Mouse (Mus musculus) stomach, embryonic 16.5 days (tissue): ENCODE data around the gene Zbtb8a. TPM values are rescaled to one million over a fixed set of nuclear protein-coding genes. Genes with fewer than 3 reads are reported as not detected.
A peak's percentile ranks its signal among the peaks of the same experiment; 100 is the strongest.

Source experiments
- ATAC-seq: fragments of 200-750 bp; cut with Nextera tagmentation; 2 replicates; pipeline ENCODE4 v1.8.0; 2017; ENCODE audit warnings: moderate number of reproducible peaks, moderate TSS enrichment; ENCODE audit not compliant: insufficient read depth, low FRiP score
- H3K27ac ChIP-seq: fragments of 300-500 bp; sonication (generic); 2 replicates; pipeline ENCODE4 v1.5.1; 2014; ENCODE audit warnings: low read length
- H3K27me3 ChIP-seq: fragments of 300-500 bp; sonication (generic); 2 replicates; pipeline ENCODE4 v1.6.1; 2014; ENCODE audit warnings: low read length, control low read depth, mixed read lengths; ENCODE audit not compliant: control insufficient read depth, insufficient read depth
- H3K36me3 ChIP-seq: fragments of 300-500 bp; sonication (generic); 2 replicates; pipeline ENCODE4 v1.6.1; 2014; ENCODE audit warnings: low read length; ENCODE audit not compliant: control insufficient read depth, insufficient read depth
- H3K4me1 ChIP-seq: fragments of 300-500 bp; sonication (generic); 2 replicates; pipeline ENCODE4 v1.6.1; 2014; ENCODE audit warnings: low read length, control low read depth, mixed read lengths; ENCODE audit not compliant: control insufficient read depth, insufficient read depth
- H3K4me2 ChIP-seq: fragments of 300-500 bp; sonication (generic); 2 replicates; pipeline ENCODE4 v1.6.1; 2014; ENCODE audit warnings: low read depth, low read length, mixed read lengths
- H3K4me3 ChIP-seq: fragments of 300-500 bp; sonication (generic); replicated peaks from 2 replicates; pipeline ENCODE4 v1.5.1; 2014; ENCODE audit warnings: mild to moderate bottlenecking, low read length
- H3K9ac ChIP-seq: fragments of 300-500 bp; sonication (generic); 2 replicates; pipeline ENCODE4 v1.6.1; 2014; ENCODE audit warnings: low read length
- H3K9me3 ChIP-seq: fragments of 300-500 bp; sonication (generic); replicated peaks from 2 replicates; pipeline ENCODE4 v1.6.1; 2016; ENCODE audit warnings: low read length, control low read depth; ENCODE audit not compliant: control insufficient read depth
- WGBS: fragments of 180-500 bp; shearing (Covaris S2); extraction: QIAGEN DNeasy Blood & Tissue Kit; methylation state at CpG from one replicate; pipeline ENCODE4 v1.1.7; 2014; 5-methylcytosine and 5-hydroxymethylcytosine counted together
- polyA plus RNA-seq: library from polyadenylated mRNA; unstranded; fragments of >200 nt; fragmentation: Nextera tagmentation; extraction: Ambion mirVana; gene quantifications from 2 replicates; pipeline ENCODE4 v1.2.1, GENCODE M21; 2015

Zbtb8a gene
- polyA plus RNA-seq, 1 experiment from 2014 or later, result 17.4 TPM

GRCm38 (mm10) chr4:129383586-129383985 is 5.7 kb upstream of the Zbtb8a start:
- Histone ChIP-seq H3K9ac (no peak overlapping the region), H3K27me3 (no peaks in the 10 kb centered on the region), H3K27ac (no peak overlapping the region), H3K4me3 (no peak overlapping the region), H3K36me3 (no peaks in the 10 kb centered on the region), H3K4me1 (0 out of 2 replicates have a peak, but pooled peaks cover 7% of the 10 kb centered on the region), H3K9me3 (no peaks in the 10 kb centered on the region), H3K4me2 (no peak overlapping the region)
- 87% methylated on average over 3 of the region's 3 CpGs for WGBS
- no peak for ATAC-seq

GRCm38 (mm10) chr4:129382488-129382887 is 4.6 kb upstream of the Zbtb8a start:
- WGBS, result 91% methylated on average over 2 of the region's 2 CpGs
- no peaks in the 10 kb centered on the region for H3K9me3 ChIP-seq
- ATAC-seq, result no peak
- no peaks in the 10 kb centered on the region for H3K27me3 ChIP-seq
- no peak overlapping the region for H3K9ac ChIP-seq
- no peak overlapping the region for H3K4me3 ChIP-seq
- H3K27ac ChIP-seq, result no peak overlapping the region
- H3K4me2 ChIP-seq, result no peak overlapping the region
- no peaks in the 10 kb centered on the region for H3K36me3 ChIP-seq
- H3K4me1 ChIP-seq, result 0 out of 2 replicates have a peak, but pooled peaks cover 7% of the 10 kb centered on the region

GRCm38 (mm10) chr4:129382029-129382428 is 4.1 kb upstream of the Zbtb8a start:
- Histone ChIP-seq H3K27me3 (no peaks in the 10 kb centered on the region), H3K4me1 (0 out of 2 replicates have a peak, but pooled peaks cover 7% of the 10 kb centered on the region), H3K9ac (no peak overlapping the region), H3K36me3 (no peaks in the 10 kb centered on the region), H3K4me2 (no peak overlapping the region), H3K9me3 (no peaks in the 10 kb centered on the region), H3K27ac (no peak overlapping the region), H3K4me3 (no peak overlapping the region)
- 94% methylated on average over 9 of the region's 9 CpGs for WGBS
- ATAC-seq, result no peak

- Histone ChIP-seq H3K27me3 (no peaks in the 10 kb centered on the region), H3K9me3 (no peaks in the 10 kb centered on the region), H3K36me3 (no peaks in the 10 kb centered on the region), H3K27ac (no peak overlapping the region), H3K4me3 (no peak overlapping the region), H3K4me1 (peaks cover 9% of the 10 kb centered on the region; the same call in 1 of the 2 replicates), H3K4me2 (no peak overlapping the region), H3K9ac (no peak overlapping the region)
- 74% methylated on average over 8 of the region's 8 CpGs for WGBS
- no peak for ATAC-seq
Measured at GRCm38 (mm10) chr4:129381148-129381547, 3.2 kb upstream of the Zbtb8a start.

GRCm38 (mm10) chr4:129379805-129380204 is 1.9 kb upstream of the Zbtb8a start:
- Histone ChIP-seq H3K4me2 (no peak overlapping the region), H3K36me3 (no peaks in the 10 kb centered on the region), H3K4me1 (peaks cover 14% of the 10 kb centered on the region; the same call in 1 of the 2 replicates), H3K27me3 (no peaks in the 10 kb centered on the region), H3K4me3 (no peak overlapping the region), H3K9me3 (no peaks in the 10 kb centered on the region), H3K9ac (no peak overlapping the region), H3K27ac (no peak overlapping the region)
- no peak for ATAC-seq
- WGBS, result 76% methylated on average over 3 of the region's 3 CpGs

GRCm38 (mm10) chr4:129376961-129377545 is 863 bp downstream of the Zbtb8a start:
- Histone ChIP-seq H3K36me3 (no peaks in the 10 kb centered on the region), H3K4me2 (peak overlapping the region; percentile 86), H3K27ac (peak overlapping the region; percentile 90), H3K4me1 (peaks cover 13% of the 10 kb centered on the region; the same call in 1 of the 2 replicates), H3K4me3 (peak overlapping the region; percentile 79), H3K9me3 (no peaks in the 10 kb centered on the region), H3K9ac (peak overlapping the region; percentile 95), H3K27me3 (no peaks in the 10 kb centered on the region)
- WGBS, result under 1% methylated on average over 48 of the region's 68 CpGs
- peak; percentile 76 for ATAC-seq

- Histone ChIP-seq H3K4me2 (peak overlapping the region; percentile 86; the same call in 1 of the 2 replicates), H3K27ac (no peak overlapping the region), H3K4me3 (no peak overlapping the region), H3K9ac (no peak overlapping the region), H3K27me3 (no peaks in the 10 kb centered on the region), H3K4me1 (peaks cover 13% of the 10 kb centered on the region; the same call in 1 of the 2 replicates), H3K36me3 (no peaks in the 10 kb centered on the region), H3K9me3 (no peaks in the 10 kb centered on the region)
- 69% methylated on average over 5 of the region's 5 CpGs for WGBS
- no peak for ATAC-seq
Measured at GRCm38 (mm10) chr4:129375821-129376220, 2.1 kb downstream of the Zbtb8a start.

GRCm38 (mm10) chr4:129375000-129375399 is 2.9 kb downstream of the Zbtb8a start:
- peak overlapping the region; percentile 9; the same call in 1 of the 2 replicates for H3K9ac ChIP-seq
- H3K9me3 ChIP-seq, result no peaks in the 10 kb centered on the region
- peaks cover 13% of the 10 kb centered on the region; the same call in 1 of the 2 replicates for H3K4me1 ChIP-seq
- H3K36me3 ChIP-seq, result no peaks in the 10 kb centered on the region
- peak overlapping the region; percentile 53 for H3K27ac ChIP-seq
- 55% methylated on average over 6 of the region's 6 CpGs for WGBS
- H3K27me3 ChIP-seq, result no peaks in the 10 kb centered on the region
- no peak for ATAC-seq
- no peak overlapping the region for H3K4me3 ChIP-seq
- no peak overlapping the region for H3K4me2 ChIP-seq

- Histone ChIP-seq H3K4me3 (no peak overlapping the region), H3K4me2 (no peak overlapping the region), H3K36me3 (no peaks in the 10 kb centered on the region), H3K27ac (peak overlapping the region; percentile 53), H3K4me1 (peaks cover 13% of the 10 kb centered on the region; the same call in 1 of the 2 replicates), H3K27me3 (no peaks in the 10 kb centered on the region), H3K9me3 (no peaks in the 10 kb centered on the region), H3K9ac (no peak overlapping the region)
- peak; percentile 57; the same call in 1 of the 2 replicates for ATAC-seq
- 49% methylated on average over 11 of the region's 11 CpGs for WGBS
Measured at GRCm38 (mm10) chr4:129374219-129374755, 3.6 kb downstream of the Zbtb8a start.
